Mouse (Mus musculus) heart, embryonic 10.5 days (tissue): Measurements from ENCODE around the gene Ift27. TPM values are rescaled to one million over a fixed set of nuclear protein-coding genes. Genes with fewer than 3 reads are reported as not detected.
A peak's percentile ranks its signal among the peaks of the same experiment; 100 is the strongest.

ENCODE experiments used
- DNase-seq: peaks from one replicate; pipeline ENCODE4 v3.0.0-alpha.2; 2017; ENCODE audit warnings: low spot score
- H3K27ac ChIP-seq: fragments of 300-500 bp; sonication (generic); 2 replicates; pipeline ENCODE4 v1.5.1; 2016; ENCODE audit warnings: mild to moderate bottlenecking
- H3K27me3 ChIP-seq: fragments of 300-500 bp; sonication (generic); 2 replicates; pipeline ENCODE4 v1.6.1; 2016; ENCODE audit warnings: mild to moderate bottlenecking; ENCODE audit not compliant: poor library complexity, insufficient read depth, severe bottlenecking
- H3K36me3 ChIP-seq: fragments of 300-500 bp; sonication (generic); 2 replicates; pipeline ENCODE4 v1.6.1; 2016; ENCODE audit warnings: mild to moderate bottlenecking, moderate library complexity
- H3K4me1 ChIP-seq: fragments of 300-500 bp; sonication (generic); 2 replicates; pipeline ENCODE4 v1.6.1; 2016; ENCODE audit warnings: mild to moderate bottlenecking
- H3K4me3 ChIP-seq: fragments of 300-500 bp; sonication (generic); 2 replicates; pipeline ENCODE4 v1.5.1; 2016; ENCODE audit warnings: mild to moderate bottlenecking, moderate library complexity
- H3K9me3 ChIP-seq: fragments of 300-500 bp; sonication (generic); 2 replicates; pipeline ENCODE4 v1.6.1; 2016; ENCODE audit warnings: mild to moderate bottlenecking, moderate library complexity
- WGBS: fragments of 180-500 bp; shearing (Covaris S2); methylation state at CpG from one replicate; pipeline ENCODE4 v1.1.7; 2016; 5-methylcytosine and 5-hydroxymethylcytosine counted together
- polyA plus RNA-seq: library from polyadenylated mRNA; unstranded; fragments of >200 nt; fragmentation: Nextera tagmentation; extraction: Ambion mirVana; gene quantifications from 2 replicates; pipeline ENCODE4 v1.2.1, GENCODE M21; 2016

The Ift27 gene
- polyA plus RNA-seq, 1 experiment from 2014 or later = 60.4 TPM

GRCm38 (mm10) chr15:78119248-78119647 lies 54.7 kb downstream of the Ift27 start:
- H3K27me3 ChIP-seq = peaks cover 40% of the 10 kb centered on the region
- H3K4me3 ChIP-seq = peak overlapping the region; percentile 53
- H3K4me1 ChIP-seq = peaks cover 8% of the 10 kb centered on the region
- H3K9me3 ChIP-seq = no peaks in the 10 kb centered on the region
- no peak for DNase-seq
- WGBS = 7% methylated on average over 39 of the region's 39 CpGs
- H3K27ac ChIP-seq = no peak overlapping the region
- H3K36me3 ChIP-seq = no peaks in the 10 kb centered on the region

GRCm38 (mm10) chr15:78118275-78118995 lies 55.5 kb downstream of the Ift27 start:
- Histone ChIP-seq H3K9me3 (no peaks in the 10 kb centered on the region), H3K4me1 (peaks cover 8% of the 10 kb centered on the region), H3K27me3 (peaks cover 40% of the 10 kb centered on the region), H3K36me3 (no peaks in the 10 kb centered on the region), H3K27ac (no peak overlapping the region), H3K4me3 (no peak overlapping the region)
- DNase-seq = no peak
- WGBS = 68% methylated on average over 16 of the region's 18 CpGs

GRCm38 (mm10) chr15:78117731-78118130 lies 56.2 kb downstream of the Ift27 start:
- Histone ChIP-seq H3K4me3 (no peak overlapping the region), H3K9me3 (no peaks in the 10 kb centered on the region), H3K36me3 (no peaks in the 10 kb centered on the region), H3K27ac (no peak overlapping the region), H3K27me3 (peaks cover 40% of the 10 kb centered on the region), H3K4me1 (peaks cover 8% of the 10 kb centered on the region)
- 83% methylated on average over 16 of the region's 16 CpGs for WGBS
- DNase-seq = no peak

- Histone ChIP-seq H3K27me3 (peaks cover 40% of the 10 kb centered on the region), H3K36me3 (no peaks in the 10 kb centered on the region)
- WGBS = 78% methylated on average over 10 of the region's 10 CpGs
Measured at GRCm38 (mm10) chr15:78116936-78117335, 57.0 kb downstream of the Ift27 start.

GRCm38 (mm10) chr15:78116244-78116643 lies 57.7 kb downstream of the Ift27 start:
- DNase-seq = no peak
- Histone ChIP-seq H3K36me3 (no peaks in the 10 kb centered on the region), H3K4me3 (no peak overlapping the region), H3K4me1 (peaks cover 8% of the 10 kb centered on the region), H3K27me3 (peaks cover 37% of the 10 kb centered on the region), H3K27ac (no peak overlapping the region), H3K9me3 (no peaks in the 10 kb centered on the region)
- WGBS = 71% methylated on average over 10 of the region's 10 CpGs

More at GRCm38 (mm10) chr15:78116936-78117335, 57.0 kb downstream of the Ift27 start:
- Histone ChIP-seq H3K27ac (no peak overlapping the region), H3K4me1 (peaks cover 8% of the 10 kb centered on the region), H3K4me3 (no peak overlapping the region), H3K9me3 (no peaks in the 10 kb centered on the region)
- DNase-seq = no peak

Other genes starting within 250 kb of the Ift27 start
- gene Txn2, start 245.1 kb downstream of the Ift27 start, polyA plus RNA-seq = 311 and 315 TPM in 2 replicates
- 1.7 and 2.8 TPM in 2 replicates for gene Foxred2, start 217.4 kb downstream of the Ift27 start, polyA plus RNA-seq
- 204 and 225 TPM in 2 replicates for gene Eif3d, start 203.3 kb downstream of the Ift27 start, polyA plus RNA-seq
- not detected in 2 replicates for gene Cacng2, start 54.1 kb downstream of the Ift27 start, polyA plus RNA-seq
- 0.30 and 1.3 TPM in 2 replicates for gene Pvalb, start 32.3 kb upstream of the Ift27 start, polyA plus RNA-seq
- gene Ncf4, start 70.7 kb upstream of the Ift27 start, polyA plus RNA-seq = 7.5 and 12.3 TPM in 2 replicates
- 0.75 and 1.5 TPM in 2 replicates for gene Csf2rb2, start 131.6 kb upstream of the Ift27 start, polyA plus RNA-seq
- gene Csf2rb, start 151.6 kb upstream of the Ift27 start, polyA plus RNA-seq = 8.2 and 9.3 TPM in 2 replicates
- not detected in 2 replicates for gene Tex33, start 221.8 kb upstream of the Ift27 start, polyA plus RNA-seq
- 9.5 and 25.6 TPM in 2 replicates for gene Tst, start 231.8 kb upstream of the Ift27 start, polyA plus RNA-seq
- gene Mpst, start 232.3 kb upstream of the Ift27 start, polyA plus RNA-seq = 0.75 and 1.4 TPM in 2 replicates